Mouse (Mus musculus): ENCODE results near the gene Ascl5. TPM values are rescaled to one million over a fixed set of nuclear protein-coding genes. Genes with fewer than 3 reads are reported as not detected.
A peak's percentile ranks its signal among the peaks of the same experiment; 100 is the strongest.

Ascl5 gene
- polyA plus RNA-seq, 1 experiment from 2014 or later, result not detected

- peaks cover 50% of the 10 kb centered on the region for H3K36me3 ChIP-seq
- no peaks in the 10 kb centered on the region for H3K4me1 ChIP-seq (replicated peaks)
- H3K4me2 ChIP-seq (replicated peaks), result no peak overlapping the region
- no peak overlapping the region for H3K27ac ChIP-seq
- 70% methylated on average over 7 of the region's 7 CpGs for WGBS
- H3K9me3 ChIP-seq, result no peaks in the 10 kb centered on the region
- H3K4me3 ChIP-seq (replicated peaks), result no peak overlapping the region
- no peak overlapping the region for H3K9ac ChIP-seq
- H3K27me3 ChIP-seq (replicated peaks), result no peaks in the 10 kb centered on the region
- no peak for ATAC-seq
These were observed 20.4 kb upstream of the Ascl5 start for GRCm38 (mm10) chr1:136030201-136030600.

DNA sequence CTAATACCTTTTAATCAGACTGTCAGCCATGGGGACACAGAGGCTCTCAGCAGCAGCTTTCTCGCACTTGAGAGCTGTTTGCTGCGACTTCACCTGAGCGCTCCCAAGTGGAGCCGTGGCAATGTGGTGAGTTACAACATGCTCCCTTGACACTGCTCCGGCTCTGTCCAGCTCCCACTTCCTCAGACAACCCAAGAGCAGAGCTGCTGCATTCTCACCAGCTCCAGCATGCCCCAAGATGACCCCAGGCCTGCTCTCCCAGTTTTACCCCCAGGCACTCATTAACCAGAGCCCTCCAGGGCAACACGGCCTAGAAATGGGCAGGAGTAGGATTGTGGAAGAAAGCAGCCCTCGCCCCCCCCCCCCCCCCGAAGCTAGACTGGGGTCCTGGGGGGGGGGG lies 18.9 kb upstream of the Ascl5 start:
- Histone ChIP-seq H3K36me3 (peaks cover 45% of the 10 kb centered on the region), H3K27me3 (replicated peaks) (no peaks in the 10 kb centered on the region), H3K9me3 (no peaks in the 10 kb centered on the region), H3K9ac (no peak overlapping the region), H3K4me2 (replicated peaks) (no peak overlapping the region), H3K27ac (no peak overlapping the region), H3K4me1 (replicated peaks) (no peaks in the 10 kb centered on the region), H3K4me3 (replicated peaks) (no peak overlapping the region)
- ATAC-seq, result no peak
- WGBS, result 75% methylated on average over 8 of the region's 8 CpGs

GRCm38 (mm10) chr1:136032961-136033360 lies 17.6 kb upstream of the Ascl5 start:
- Histone ChIP-seq H3K4me2 (replicated peaks) (no peak overlapping the region), H3K4me3 (replicated peaks) (no peak overlapping the region), H3K27ac (no peak overlapping the region), H3K9ac (no peak overlapping the region), H3K9me3 (no peaks in the 10 kb centered on the region), H3K4me1 (replicated peaks) (no peaks in the 10 kb centered on the region), H3K27me3 (replicated peaks) (no peaks in the 10 kb centered on the region), H3K36me3 (peaks cover 39% of the 10 kb centered on the region)
- no peak for ATAC-seq
- 53% methylated on average over 7 of the region's 7 CpGs for WGBS

DNA sequence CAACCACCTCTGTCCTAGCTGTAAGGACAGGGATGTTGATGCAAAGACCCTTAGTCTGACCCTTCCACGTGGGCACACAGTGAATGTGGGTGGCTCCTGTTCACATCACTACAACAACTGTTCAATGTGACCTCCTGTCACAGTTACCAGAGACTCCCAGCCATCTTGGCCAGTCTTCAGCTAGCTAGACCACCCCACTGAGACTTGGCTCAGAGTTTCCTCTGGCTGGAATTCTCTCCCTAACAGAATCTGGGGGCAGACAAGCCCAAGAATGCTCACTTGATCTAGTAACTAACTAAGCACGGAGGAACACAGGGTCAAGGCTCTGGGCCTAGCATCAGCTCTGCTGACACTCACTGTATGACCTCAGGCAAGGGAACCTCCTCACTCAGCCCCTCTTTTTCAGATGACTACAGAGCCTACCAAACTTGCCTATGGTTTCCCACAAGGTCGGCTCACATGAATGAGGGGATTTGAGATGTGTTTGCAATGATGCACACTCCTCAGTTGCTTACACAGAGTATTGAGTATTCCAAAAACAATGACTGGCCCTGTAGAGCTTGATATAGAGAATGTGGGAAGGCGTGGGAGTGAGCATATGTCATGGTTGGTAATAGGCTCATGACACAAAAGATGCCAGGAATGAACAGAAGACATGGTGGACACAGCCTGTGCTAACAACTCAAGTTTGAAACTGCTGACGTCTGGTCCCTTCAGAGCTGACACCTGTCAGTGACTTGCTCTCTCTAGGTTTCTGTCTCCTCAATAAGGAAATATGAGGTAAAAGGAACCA lies 11.7 kb upstream of the Ascl5 start:
- H3K4me1 ChIP-seq (replicated peaks), result peaks cover 13% of the 10 kb centered on the region
- H3K4me2 ChIP-seq (replicated peaks), result no peak overlapping the region
- 77% methylated on average over 5 of the region's 5 CpGs for WGBS
- no peak overlapping the region for H3K4me3 ChIP-seq (replicated peaks)
- no peak overlapping the region for H3K27ac ChIP-seq
- no peaks in the 10 kb centered on the region for H3K9me3 ChIP-seq
- no peaks in the 10 kb centered on the region for H3K27me3 ChIP-seq (replicated peaks)
- ATAC-seq, result no peak
- H3K36me3 ChIP-seq, result peaks cover 12% of the 10 kb centered on the region; the same call in 1 of the 2 replicates
- H3K9ac ChIP-seq, result no peak overlapping the region

GRCm38 (mm10) chr1:136040452-136040851 lies 10.2 kb upstream of the Ascl5 start:
- ATAC-seq, result peak; percentile 76
- no peaks in the 10 kb centered on the region for H3K27me3 ChIP-seq (replicated peaks)
- H3K9ac ChIP-seq, result no peak overlapping the region
- no peak overlapping the region for H3K4me3 ChIP-seq (replicated peaks)
- H3K4me2 ChIP-seq (replicated peaks), result no peak overlapping the region; the same call in 1 of the 2 replicates
- peaks cover 2% of the 10 kb centered on the region; the same call in 1 of the 2 replicates for H3K36me3 ChIP-seq
- no peak overlapping the region for H3K27ac ChIP-seq
- no peaks in the 10 kb centered on the region for H3K9me3 ChIP-seq
- peaks cover 13% of the 10 kb centered on the region for H3K4me1 ChIP-seq (replicated peaks)
- 13% methylated on average over 11 of the region's 11 CpGs for WGBS

DNA sequence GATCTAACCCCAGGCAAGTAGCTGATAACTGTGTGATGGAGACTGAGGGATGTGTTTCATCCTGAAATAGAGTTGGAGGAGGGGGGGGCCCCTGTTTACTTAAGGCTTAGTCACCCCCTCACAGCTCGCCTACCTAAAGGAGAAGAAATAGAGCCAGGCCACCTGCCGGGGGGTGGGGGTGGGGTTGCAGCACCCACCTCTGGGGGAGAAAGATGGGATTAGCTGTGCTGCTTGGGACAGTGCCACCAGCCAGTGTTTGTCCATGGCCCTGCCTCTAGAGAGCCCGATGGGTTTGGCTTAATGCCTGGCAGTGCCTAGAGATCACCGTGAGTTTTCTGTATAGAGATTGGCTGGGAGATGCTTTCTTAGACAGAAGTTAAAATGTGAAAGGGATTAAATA lies 9.7 kb upstream of the Ascl5 start:
- H3K9ac ChIP-seq, result no peak overlapping the region
- peaks cover 1% of the 10 kb centered on the region; the same call in 1 of the 2 replicates for H3K27me3 ChIP-seq (replicated peaks)
- H3K4me1 ChIP-seq (replicated peaks), result peaks cover 13% of the 10 kb centered on the region
- H3K27ac ChIP-seq, result no peak overlapping the region
- H3K9me3 ChIP-seq, result no peaks in the 10 kb centered on the region
- no peak overlapping the region for H3K4me3 ChIP-seq (replicated peaks)
- H3K36me3 ChIP-seq, result no peaks in the 10 kb centered on the region
- WGBS, result 10% methylated on average over 4 of the region's 4 CpGs
- ATAC-seq, result no peak; the same call in none of the 2 replicates
- H3K4me2 ChIP-seq (replicated peaks), result no peak overlapping the region; the same call in 1 of the 2 replicates

DNA sequence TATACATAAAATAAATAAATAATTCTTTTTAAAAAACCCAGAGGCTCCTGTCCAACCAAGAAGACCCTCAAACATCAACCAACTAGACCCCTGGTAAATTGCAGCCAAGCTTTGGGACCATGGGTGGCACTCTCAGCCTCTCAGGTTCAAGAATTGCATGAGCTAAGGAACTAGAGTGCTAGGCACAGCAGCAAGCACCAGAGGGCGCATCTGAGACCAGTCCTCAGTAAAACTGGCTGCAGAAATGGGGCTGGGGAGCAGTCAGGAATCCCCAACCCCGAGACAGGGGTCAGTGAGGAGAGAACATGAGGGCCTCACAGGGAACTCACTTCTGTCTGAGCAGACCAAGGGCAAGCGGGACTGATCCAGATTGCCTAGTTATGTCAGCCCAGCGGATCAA lies 4.8 kb upstream of the Ascl5 start:
- Histone ChIP-seq H3K9me3 (no peaks in the 10 kb centered on the region), H3K4me1 (replicated peaks) (peaks cover 10% of the 10 kb centered on the region), H3K9ac (no peak overlapping the region), H3K27me3 (replicated peaks) (peaks cover 26% of the 10 kb centered on the region), H3K4me3 (replicated peaks) (no peak overlapping the region), H3K36me3 (no peaks in the 10 kb centered on the region), H3K4me2 (replicated peaks) (no peak overlapping the region), H3K27ac (no peak overlapping the region)
- 15% methylated on average over 4 of the region's 4 CpGs for WGBS
- 0 out of 2 replicates have a peak, but pooled peaks have one; percentile 16 for ATAC-seq

DNA sequence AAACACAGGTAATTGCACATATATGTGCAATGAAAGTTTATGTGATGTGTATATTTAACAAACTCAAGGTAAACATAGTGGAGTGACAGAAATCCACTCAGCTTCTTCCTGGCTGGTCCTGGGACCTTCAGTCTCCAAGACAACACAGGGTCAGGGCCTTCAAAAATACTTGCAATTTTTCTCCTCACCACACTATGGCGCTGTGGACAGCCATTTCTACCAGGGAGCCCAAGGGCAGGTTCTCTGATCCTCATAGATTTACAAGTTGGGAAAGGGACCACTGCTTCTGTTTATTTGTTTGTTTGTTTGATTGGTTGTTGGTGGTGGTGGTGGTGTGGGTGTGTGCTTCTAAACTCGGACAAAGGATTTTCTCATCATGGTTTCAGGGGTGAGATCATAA lies 3.2 kb upstream of the Ascl5 start:
- no peaks in the 10 kb centered on the region for H3K9me3 ChIP-seq
- 10% methylated on average over 2 of the region's 2 CpGs for WGBS
- no peak for ATAC-seq

GRCm38 (mm10) chr1:136047894-136048293 lies 2.7 kb upstream of the Ascl5 start:
- Histone ChIP-seq H3K36me3 (no peaks in the 10 kb centered on the region), H3K4me2 (replicated peaks) (no peak overlapping the region), H3K9me3 (no peaks in the 10 kb centered on the region), H3K27me3 (replicated peaks) (peaks cover 36% of the 10 kb centered on the region), H3K4me3 (replicated peaks) (no peak overlapping the region), H3K9ac (no peak overlapping the region), H3K4me1 (replicated peaks) (peaks cover 9% of the 10 kb centered on the region; the same call in 1 of the 2 replicates), H3K27ac (no peak overlapping the region)
- 73% methylated on average over 9 of the region's 9 CpGs for WGBS
- ATAC-seq, result no peak

More for the DNA sequence above, 3.2 kb upstream of the Ascl5 start:
- Histone ChIP-seq H3K4me1 (replicated peaks) (peaks cover 9% of the 10 kb centered on the region; the same call in 1 of the 2 replicates), H3K36me3 (no peaks in the 10 kb centered on the region), H3K4me2 (replicated peaks) (no peak overlapping the region), H3K27me3 (replicated peaks) (peaks cover 36% of the 10 kb centered on the region), H3K4me3 (replicated peaks) (no peak overlapping the region), H3K27ac (no peak overlapping the region), H3K9ac (no peak overlapping the region)

- H3K9ac ChIP-seq, result no peak overlapping the region
- peak overlapping the region; percentile 30 for H3K4me3 ChIP-seq (replicated peaks)
- H3K4me2 ChIP-seq (replicated peaks), result peak overlapping the region; percentile 63
- peak; percentile 66 for ATAC-seq
- H3K4me1 ChIP-seq (replicated peaks), result peaks cover 9% of the 10 kb centered on the region; the same call in 1 of the 2 replicates
- no peaks in the 10 kb centered on the region for H3K36me3 ChIP-seq
- peaks cover 34% of the 10 kb centered on the region for H3K27me3 ChIP-seq (replicated peaks)
- H3K9me3 ChIP-seq, result no peaks in the 10 kb centered on the region
- H3K27ac ChIP-seq, result no peak overlapping the region
- 1% methylated on average over 35 of the region's 36 CpGs for WGBS
These were observed 360 bp downstream of the Ascl5 start for GRCm38 (mm10) chr1:136051013-136051315.

DNA sequence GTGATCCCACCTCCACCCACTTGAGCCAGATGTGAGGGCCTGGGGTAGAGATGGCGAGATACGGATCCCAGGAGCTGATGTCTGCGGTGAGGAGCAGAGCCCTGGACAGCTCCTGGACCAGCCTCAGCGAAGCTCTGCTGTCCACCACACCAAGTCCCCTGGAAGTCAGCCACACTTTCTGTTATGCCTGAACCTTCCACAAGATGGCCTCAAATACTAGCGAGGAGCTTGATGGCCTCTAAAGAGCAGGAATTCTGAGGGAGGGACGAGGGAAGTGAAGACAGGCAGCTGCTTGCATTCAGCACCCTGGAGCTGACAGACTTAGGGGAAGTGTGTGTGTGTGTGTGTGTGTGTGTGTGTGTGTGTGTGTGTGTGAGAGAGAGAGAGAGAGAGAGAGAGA lies 861 bp downstream of the Ascl5 start:
- Histone ChIP-seq H3K4me2 (replicated peaks) (peak overlapping the region; percentile 63), H3K4me1 (replicated peaks) (peaks cover 9% of the 10 kb centered on the region; the same call in 1 of the 2 replicates), H3K9ac (no peak overlapping the region), H3K27me3 (replicated peaks) (peaks cover 32% of the 10 kb centered on the region), H3K27ac (no peak overlapping the region), H3K9me3 (no peaks in the 10 kb centered on the region), H3K4me3 (replicated peaks) (peak overlapping the region; percentile 30), H3K36me3 (no peaks in the 10 kb centered on the region)
- WGBS, result 0% methylated on average over 6 of the region's 6 CpGs
- ATAC-seq, result peak; percentile 76

- H3K9me3 ChIP-seq, result no peaks in the 10 kb centered on the region
- WGBS, result 46% methylated on average over 11 of the region's 11 CpGs
- ATAC-seq, result no peak
- H3K4me1 ChIP-seq (replicated peaks), result peaks cover 9% of the 10 kb centered on the region; the same call in 1 of the 2 replicates
- H3K27me3 ChIP-seq (replicated peaks), result peaks cover 29% of the 10 kb centered on the region
- H3K36me3 ChIP-seq, result no peaks in the 10 kb centered on the region
- H3K4me2 ChIP-seq (replicated peaks), result no peak within 1 kb of the TSS
- H3K27ac ChIP-seq, result no peak within 1 kb of the TSS
- no peak within 1 kb of the TSS for H3K4me3 ChIP-seq (replicated peaks)
- no peak within 1 kb of the TSS for H3K9ac ChIP-seq
These were observed 1.9 kb downstream of the Ascl5 start, which contains the start of gene Cacna1s for GRCm38 (mm10) chr1:136052547-136052946. Cacna1s (plus strand) TSS chr1:136052750.

GRCm38 (mm10) chr1:136055771-136056170 lies 5.2 kb downstream of the Ascl5 start:
- no peak overlapping the region for H3K9ac ChIP-seq
- H3K4me1 ChIP-seq (replicated peaks), result peaks cover 7% of the 10 kb centered on the region; the same call in 1 of the 2 replicates
- no peaks in the 10 kb centered on the region for H3K9me3 ChIP-seq
- no peak overlapping the region for H3K4me3 ChIP-seq (replicated peaks)
- 83% methylated on average over 3 of the region's 3 CpGs for WGBS
- H3K27me3 ChIP-seq (replicated peaks), result peaks cover 10% of the 10 kb centered on the region
- no peak overlapping the region for H3K4me2 ChIP-seq (replicated peaks)
- no peaks in the 10 kb centered on the region for H3K36me3 ChIP-seq
- no peak overlapping the region for H3K27ac ChIP-seq
- ATAC-seq, result no peak

Measured in intestine, embryonic 15.5 days (tissue).